Mouse (Mus musculus): Measurements from ENCODE around the gene Pde6c. TPM values are rescaled to one million over a fixed set of nuclear protein-coding genes. Genes with fewer than 3 reads are reported as not detected.
A peak's percentile ranks its signal among the peaks of the same experiment; 100 is the strongest.

The Pde6c gene
- polyA plus RNA-seq, 1 experiment from 2014 or later: 0.10 TPM

- Histone ChIP-seq H3K9me3 (ENCODE audit: low read length) (no peaks in the 10 kb centered on the region), H3K9ac (replicated peaks; ENCODE audit: low read length) (no peak overlapping the region), H3K4me2 (replicated peaks; ENCODE audit: low read depth, low read length) (no peak overlapping the region), H3K27me3 (ENCODE audit: insufficient read depth, low read length) (no peaks in the 10 kb centered on the region), H3K4me1 (ENCODE audit: insufficient read depth, low read length) (no peaks in the 10 kb centered on the region), H3K36me3 (ENCODE audit: insufficient read depth, low read length) (no peaks in the 10 kb centered on the region), H3K27ac (ENCODE audit: low read length) (no peak overlapping the region), H3K4me3 (ENCODE audit: low read length) (no peak overlapping the region)
- WGBS: 89% methylated on average over 15 of the region's 15 CpGs
- no peak for ATAC-seq (ENCODE audit: low FRiP score, low TSS enrichment)
These were observed 22.9 kb upstream of the Pde6c start for GRCm38 (mm10) chr19:38109506-38110242.

- no peak overlapping the region for H3K9ac ChIP-seq (replicated peaks; ENCODE audit: low read length)
- H3K4me2 ChIP-seq (replicated peaks; ENCODE audit: low read depth, low read length): no peak overlapping the region
- no peak overlapping the region for H3K4me3 ChIP-seq (ENCODE audit: low read length)
- 87% methylated on average over 8 of the region's 8 CpGs for WGBS
- no peaks in the 10 kb centered on the region for H3K9me3 ChIP-seq (ENCODE audit: low read length)
- no peaks in the 10 kb centered on the region for H3K27me3 ChIP-seq (ENCODE audit: insufficient read depth, low read length)
- H3K27ac ChIP-seq (ENCODE audit: low read length): no peak overlapping the region
- no peaks in the 10 kb centered on the region for H3K36me3 ChIP-seq (ENCODE audit: insufficient read depth, low read length)
- H3K4me1 ChIP-seq (ENCODE audit: insufficient read depth, low read length): no peaks in the 10 kb centered on the region
- ATAC-seq (ENCODE audit: low FRiP score, low TSS enrichment): no peak
These were observed 21.5 kb upstream of the Pde6c start for GRCm38 (mm10) chr19:38111056-38111455.

- Histone ChIP-seq H3K4me1 (ENCODE audit: insufficient read depth, low read length) (no peaks in the 10 kb centered on the region), H3K4me2 (replicated peaks; ENCODE audit: low read depth, low read length) (no peak overlapping the region)
- no peak for ATAC-seq (ENCODE audit: low FRiP score, low TSS enrichment)
These were observed 20.0 kb upstream of the Pde6c start for GRCm38 (mm10) chr19:38112575-38112974.

GRCm38 (mm10) chr19:38114834-38115491 lies 17.6 kb upstream of the Pde6c start:
- H3K27me3 ChIP-seq (ENCODE audit: insufficient read depth, low read length): no peaks in the 10 kb centered on the region
- H3K4me3 ChIP-seq (ENCODE audit: low read length): no peak overlapping the region

More at GRCm38 (mm10) chr19:38112575-38112974, 20.0 kb upstream of the Pde6c start:
- Histone ChIP-seq H3K4me3 (ENCODE audit: low read length) (no peak overlapping the region), H3K27ac (ENCODE audit: low read length) (no peak overlapping the region), H3K36me3 (ENCODE audit: insufficient read depth, low read length) (no peaks in the 10 kb centered on the region), H3K9me3 (ENCODE audit: low read length) (no peaks in the 10 kb centered on the region), H3K27me3 (ENCODE audit: insufficient read depth, low read length) (no peaks in the 10 kb centered on the region), H3K9ac (replicated peaks; ENCODE audit: low read length) (no peak overlapping the region)
- WGBS: 48% methylated on average over 4 of the region's 4 CpGs

GRCm38 (mm10) chr19:38120123-38120760 lies 12.3 kb upstream of the Pde6c start:
- Histone ChIP-seq H3K4me3 (ENCODE audit: low read length) (no peak overlapping the region), H3K9me3 (ENCODE audit: low read length) (no peaks in the 10 kb centered on the region)

More at GRCm38 (mm10) chr19:38114834-38115491, 17.6 kb upstream of the Pde6c start:
- 92% methylated on average over 7 of the region's 7 CpGs for WGBS
- H3K9me3 ChIP-seq (ENCODE audit: low read length): no peaks in the 10 kb centered on the region
- H3K9ac ChIP-seq (replicated peaks; ENCODE audit: low read length): no peak overlapping the region
- ATAC-seq (ENCODE audit: low FRiP score, low TSS enrichment): no peak
- no peaks in the 10 kb centered on the region for H3K4me1 ChIP-seq (ENCODE audit: insufficient read depth, low read length)
- H3K27ac ChIP-seq (ENCODE audit: low read length): no peak overlapping the region
- no peaks in the 10 kb centered on the region for H3K36me3 ChIP-seq (ENCODE audit: insufficient read depth, low read length)
- H3K4me2 ChIP-seq (replicated peaks; ENCODE audit: low read depth, low read length): no peak overlapping the region

GRCm38 (mm10) chr19:38123921-38124320 lies 8.7 kb upstream of the Pde6c start:
- peaks cover 11% of the 10 kb centered on the region; the same call in 1 of the 2 replicates for H3K4me1 ChIP-seq (ENCODE audit: insufficient read depth, low read length)
- 30% methylated on average over 9 of the region's 9 CpGs for WGBS
- peaks cover 34% of the 10 kb centered on the region for H3K27me3 ChIP-seq (ENCODE audit: insufficient read depth, low read length)
- H3K9me3 ChIP-seq (ENCODE audit: low read length): no peaks in the 10 kb centered on the region
- H3K9ac ChIP-seq (replicated peaks; ENCODE audit: low read length): no peak overlapping the region
- H3K4me2 ChIP-seq (replicated peaks; ENCODE audit: low read depth, low read length): peak overlapping the region; percentile 98
- no peak overlapping the region for H3K27ac ChIP-seq (ENCODE audit: low read length)
- no peaks in the 10 kb centered on the region for H3K36me3 ChIP-seq (ENCODE audit: insufficient read depth, low read length)
- peak overlapping the region; percentile 58 for H3K4me3 ChIP-seq (ENCODE audit: low read length)
- ATAC-seq (ENCODE audit: low FRiP score, low TSS enrichment): peak; percentile 19; the same call in 1 of the 2 replicates

More at GRCm38 (mm10) chr19:38120123-38120760, 12.3 kb upstream of the Pde6c start:
- no peak overlapping the region for H3K9ac ChIP-seq (replicated peaks; ENCODE audit: low read length)
- no peaks in the 10 kb centered on the region for H3K36me3 ChIP-seq (ENCODE audit: insufficient read depth, low read length)
- H3K27ac ChIP-seq (ENCODE audit: low read length): no peak overlapping the region
- no peak for ATAC-seq (ENCODE audit: low FRiP score, low TSS enrichment)
- 81% methylated on average over 5 of the region's 5 CpGs for WGBS
- peaks cover 9% of the 10 kb centered on the region; the same call in 1 of the 2 replicates for H3K4me1 ChIP-seq (ENCODE audit: insufficient read depth, low read length)
- peaks cover 29% of the 10 kb centered on the region for H3K27me3 ChIP-seq (ENCODE audit: insufficient read depth, low read length)
- H3K4me2 ChIP-seq (replicated peaks; ENCODE audit: low read depth, low read length): no peak overlapping the region

- no peak overlapping the region for H3K27ac ChIP-seq (ENCODE audit: low read length)
- H3K4me1 ChIP-seq (ENCODE audit: insufficient read depth, low read length): peaks cover 11% of the 10 kb centered on the region; the same call in 1 of the 2 replicates
- no peaks in the 10 kb centered on the region for H3K36me3 ChIP-seq (ENCODE audit: insufficient read depth, low read length)
- peak overlapping the region; percentile 98 for H3K4me2 ChIP-seq (replicated peaks; ENCODE audit: low read depth, low read length)
- WGBS: 2% methylated on average over 47 of the region's 77 CpGs
- peak; percentile 70; the same call in 1 of the 2 replicates for ATAC-seq (ENCODE audit: low FRiP score, low TSS enrichment)
- H3K9ac ChIP-seq (replicated peaks; ENCODE audit: low read length): peak overlapping the region; percentile 67
- H3K27me3 ChIP-seq (ENCODE audit: insufficient read depth, low read length): peaks cover 34% of the 10 kb centered on the region
- H3K4me3 ChIP-seq (ENCODE audit: low read length): peak overlapping the region; percentile 58
- H3K9me3 ChIP-seq (ENCODE audit: low read length): no peaks in the 10 kb centered on the region
These were observed 8.0 kb upstream of the Pde6c start for GRCm38 (mm10) chr19:38124401-38125218.

GRCm38 (mm10) chr19:38125219-38125610 lies 7.4 kb upstream of the Pde6c start, which contains the start of gene Rbp4:
TSS of gene Rbp4 (minus strand) at chr19:38125281.
- Histone ChIP-seq H3K4me2 (replicated peaks; ENCODE audit: low read depth, low read length) (peak within 1 kb of the TSS; percentile 98), H3K36me3 (ENCODE audit: insufficient read depth, low read length) (no peaks in the 10 kb centered on the region), H3K27ac (ENCODE audit: low read length) (no peak within 1 kb of the TSS), H3K9me3 (ENCODE audit: low read length) (no peaks in the 10 kb centered on the region), H3K4me3 (ENCODE audit: low read length) (peak within 1 kb of the TSS; percentile 58), H3K27me3 (ENCODE audit: insufficient read depth, low read length) (peaks cover 34% of the 10 kb centered on the region), H3K4me1 (ENCODE audit: insufficient read depth, low read length) (peaks cover 11% of the 10 kb centered on the region; the same call in 1 of the 2 replicates), H3K9ac (replicated peaks; ENCODE audit: low read length) (peak within 1 kb of the TSS; percentile 67)
- 54% methylated on average over 6 of the region's 6 CpGs for WGBS
- ATAC-seq (ENCODE audit: low FRiP score, low TSS enrichment): no peak

- WGBS: 64% methylated on average over 8 of the region's 8 CpGs
- no peak overlapping the region for H3K4me3 ChIP-seq (ENCODE audit: low read length)
These were observed 5.9 kb upstream of the Pde6c start for GRCm38 (mm10) chr19:38126656-38127055.

More at GRCm38 (mm10) chr19:38126656-38127055, 5.9 kb upstream of the Pde6c start:
- Histone ChIP-seq H3K9ac (replicated peaks; ENCODE audit: low read length) (no peak overlapping the region), H3K9me3 (ENCODE audit: low read length) (no peaks in the 10 kb centered on the region), H3K4me2 (replicated peaks; ENCODE audit: low read depth, low read length) (no peak overlapping the region), H3K36me3 (ENCODE audit: insufficient read depth, low read length) (no peaks in the 10 kb centered on the region), H3K27me3 (ENCODE audit: insufficient read depth, low read length) (peaks cover 33% of the 10 kb centered on the region), H3K27ac (ENCODE audit: low read length) (no peak overlapping the region), H3K4me1 (ENCODE audit: insufficient read depth, low read length) (peaks cover 11% of the 10 kb centered on the region; the same call in 1 of the 2 replicates)
- ATAC-seq (ENCODE audit: low FRiP score, low TSS enrichment): no peak

All from kidney, embryonic 16.5 days (tissue).